Mouse (Mus musculus): ENCODE data around the gene Gstm6.

GRCm38 (mm10) chr3:107941261-107941660 is 2.3 kb downstream of the Gstm6 start:
- TF ChIP-seq CTCF (IDR thresholded peaks at IDR 0.05; ENCODE audit: low read depth, low read length), result no peak
- TF ChIP-seq POLR2A (IDR thresholded peaks at IDR 0.05; ENCODE audit: insufficient read depth, low read length), result no peak
